Mouse (Mus musculus) megakaryocyte, embryonic 14.5 days (primary cell): ENCODE results near the gene Srpk1. TPM values are rescaled to one million over a fixed set of nuclear protein-coding genes. Genes with fewer than 3 reads are reported as not detected.

ENCODE experiments used
- H3K27me3 ChIP-seq: replicated peaks from 2 replicates; pipeline ENCODE3; 2012; ENCODE audit warnings: inconsistent platforms
- H3K36me3 ChIP-seq: replicated peaks from 2 replicates; pipeline ENCODE3; 2012; ENCODE audit warnings: low read length, inconsistent platforms, mixed read lengths
- H3K4me1 ChIP-seq: 2 replicates; pipeline ENCODE4 v1.6.1; 2012; ENCODE audit warnings: inconsistent platforms
- H3K4me3 ChIP-seq: replicated peaks from 2 replicates; pipeline ENCODE3; 2012; ENCODE audit warnings: moderate library complexity, mild to moderate bottlenecking, inconsistent platforms
- H3K9me3 ChIP-seq: 2 replicates; pipeline ENCODE4 v1.6.1; 2012; ENCODE audit warnings: inconsistent platforms
- FLI1 ChIP-seq: IDR thresholded peaks from 2 replicates; pipeline ENCODE4 v1.6.1; 2012; ENCODE audit warnings: low read length, inconsistent platforms, mixed read lengths
- GATA1 ChIP-seq: IDR thresholded peaks from 3 replicates; pipeline ENCODE4 v1.6.1; 2012; ENCODE audit warnings: mixed read lengths, low read length, inconsistent platforms, borderline replicate concordance
- polyA plus RNA-seq: library from polyadenylated mRNA; stranded (reverse); fragments of >175 nt; gene quantifications from 2 replicates; pipeline ENCODE4 v1.2.3, GENCODE M21; 2012; ENCODE audit warnings: low replicate concordance; ENCODE audit not compliant: insufficient read depth

The Srpk1 gene
- 5.0 and 32.1 TPM in 2 replicates for polyA plus RNA-seq

- Histone ChIP-seq H3K36me3 (peaks cover 30% of the 10 kb centered on the region), H3K9me3 (no peaks in the 10 kb centered on the region), H3K27me3 (peaks cover 8% of the 10 kb centered on the region), H3K4me3 (peak within 1 kb of the TSS; percentile 97), H3K4me1 (peaks cover 59% of the 10 kb centered on the region)
- TF ChIP-seq FLI1, result no peak
- no peak for TF ChIP-seq GATA1
Observed at GRCm38 (mm10) chr17:28622300-28622759, at the start of gene Srpk1. Srpk1 (minus strand) TSS chr17:28622709.

- peaks cover 20% of the 10 kb centered on the region for H3K27me3 ChIP-seq
- 0 out of 2 replicates have a peak, but pooled peaks cover 7% of the 10 kb centered on the region for H3K4me1 ChIP-seq
- peaks cover 7% of the 10 kb centered on the region for H3K9me3 ChIP-seq
- H3K4me3 ChIP-seq, result no peak overlapping the region
- no peak for TF ChIP-seq FLI1
- no peak for TF ChIP-seq GATA1
- H3K36me3 ChIP-seq, result no peaks in the 10 kb centered on the region
Observed at GRCm38 (mm10) chr17:28659564-28659963, 37.1 kb upstream of the Srpk1 start.

DNA sequence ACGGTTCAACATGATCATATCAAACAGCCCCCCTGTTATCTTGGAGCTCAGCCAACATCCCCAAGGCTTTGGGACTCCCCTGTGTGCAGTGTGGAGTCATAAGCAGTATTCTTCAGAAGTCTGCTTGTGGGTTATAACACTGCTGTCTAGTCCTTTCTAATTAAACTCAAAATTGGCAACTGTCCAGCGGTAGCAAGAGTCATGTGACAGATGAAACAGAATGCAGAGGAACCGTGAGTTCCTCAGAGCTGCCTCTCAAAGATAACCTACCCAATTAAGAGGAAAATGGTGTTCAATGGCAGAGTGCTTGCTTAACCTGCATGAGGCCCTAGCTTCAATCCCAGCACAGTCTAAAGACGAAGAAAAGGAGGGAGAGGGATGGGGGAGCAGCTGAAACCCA, 35.4 kb upstream of the Srpk1 start:
- Histone ChIP-seq H3K4me1 (0 out of 2 replicates have a peak, but pooled peaks cover 7% of the 10 kb centered on the region), H3K4me3 (no peak overlapping the region), H3K9me3 (no peaks in the 10 kb centered on the region), H3K27me3 (peaks cover 23% of the 10 kb centered on the region), H3K36me3 (no peaks in the 10 kb centered on the region)
- no peak for TF ChIP-seq FLI1
- TF ChIP-seq GATA1, result no peak

- TF ChIP-seq GATA1 (no peak), FLI1 (no peak)
- H3K27me3 ChIP-seq, result peaks cover 38% of the 10 kb centered on the region
- no peaks in the 10 kb centered on the region for H3K36me3 ChIP-seq
- H3K4me3 ChIP-seq, result no peak overlapping the region
- no peaks in the 10 kb centered on the region; the same call in 1 of the 2 replicates for H3K4me1 ChIP-seq
- no peaks in the 10 kb centered on the region for H3K9me3 ChIP-seq
Observed at GRCm38 (mm10) chr17:28650268-28650667, 27.8 kb upstream of the Srpk1 start.

DNA sequence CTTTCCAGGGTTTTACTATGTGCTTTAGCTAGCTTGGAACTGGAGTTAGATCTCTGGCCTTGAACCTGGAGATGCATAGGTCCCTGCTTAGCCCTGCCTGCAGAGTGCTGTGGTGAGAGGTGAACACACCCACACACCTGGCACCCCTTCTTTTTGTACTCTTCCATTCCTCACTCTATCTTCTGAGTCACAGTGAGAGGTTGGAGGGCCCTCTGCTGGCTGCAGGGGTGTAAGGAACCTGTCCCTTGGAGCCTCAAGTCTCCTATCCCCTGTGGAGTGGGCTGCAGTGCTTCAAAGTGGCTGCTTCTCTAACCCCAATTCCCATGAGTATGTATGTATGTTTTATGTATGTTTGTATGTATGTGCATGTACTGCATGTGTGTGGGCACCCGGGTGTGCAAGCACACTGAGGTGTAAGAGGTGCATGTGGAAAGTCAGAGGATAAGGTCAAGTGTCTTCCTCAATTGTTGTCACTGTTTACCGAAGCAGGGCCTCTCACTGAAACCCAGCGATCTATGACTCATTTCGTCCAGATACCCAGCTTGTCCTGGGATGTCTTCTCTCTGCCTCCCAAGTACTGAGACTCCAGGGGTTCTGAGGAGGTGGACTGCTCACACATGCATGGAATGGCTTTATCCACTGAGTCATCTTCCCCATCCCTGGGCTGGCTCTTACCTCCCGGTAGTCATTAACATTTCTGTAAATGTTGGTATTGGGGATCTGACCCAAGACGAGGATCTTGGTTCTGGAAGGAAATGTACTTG, 26.3 kb upstream of the Srpk1 start:
- H3K36me3 ChIP-seq, result no peaks in the 10 kb centered on the region
- H3K4me3 ChIP-seq, result no peak overlapping the region
- no peaks in the 10 kb centered on the region for H3K9me3 ChIP-seq
- TF ChIP-seq FLI1 (no peak), GATA1 (no peak)
- H3K4me1 ChIP-seq, result no peaks in the 10 kb centered on the region; the same call in 1 of the 2 replicates
- H3K27me3 ChIP-seq, result peaks cover 41% of the 10 kb centered on the region

DNA sequence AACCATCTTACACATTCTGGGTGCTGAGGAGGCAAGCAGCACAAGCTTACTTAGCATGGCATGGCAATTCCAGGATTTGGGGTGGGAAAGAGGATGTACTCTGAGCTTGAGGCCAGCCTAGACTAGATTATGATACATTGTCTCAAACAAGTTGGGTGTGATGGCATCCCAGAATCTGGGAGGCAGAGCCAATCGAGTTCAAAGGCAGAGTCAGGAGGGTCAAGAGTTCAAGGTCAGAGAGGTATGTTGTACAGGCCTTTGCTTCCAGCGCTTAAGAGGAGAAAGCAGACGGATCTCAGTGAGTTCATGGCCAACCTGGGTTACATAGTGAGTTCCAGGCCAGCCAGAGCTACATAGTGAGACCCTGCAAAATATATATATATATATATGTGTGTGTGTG, 23.7 kb upstream of the Srpk1 start:
- H3K4me1 ChIP-seq, result no peaks in the 10 kb centered on the region; the same call in 1 of the 2 replicates
- peaks cover 52% of the 10 kb centered on the region for H3K27me3 ChIP-seq
- H3K9me3 ChIP-seq, result no peaks in the 10 kb centered on the region
- no peak overlapping the region for H3K4me3 ChIP-seq
- TF ChIP-seq FLI1 (no peak), GATA1 (no peak)
- H3K36me3 ChIP-seq, result no peaks in the 10 kb centered on the region

GRCm38 (mm10) chr17:28644112-28644511, 21.6 kb upstream of the Srpk1 start:
- H3K36me3 ChIP-seq, result no peaks in the 10 kb centered on the region
- no peaks in the 10 kb centered on the region for H3K9me3 ChIP-seq
- peaks cover 54% of the 10 kb centered on the region for H3K27me3 ChIP-seq
- no peak for TF ChIP-seq FLI1
- H3K4me1 ChIP-seq, result no peaks in the 10 kb centered on the region; the same call in 1 of the 2 replicates
- no peak overlapping the region for H3K4me3 ChIP-seq

GRCm38 (mm10) chr17:28643697-28644096, 21.2 kb upstream of the Srpk1 start:
- H3K27me3 ChIP-seq, result peaks cover 54% of the 10 kb centered on the region
- H3K4me3 ChIP-seq, result no peak overlapping the region
- no peaks in the 10 kb centered on the region for H3K9me3 ChIP-seq
- no peaks in the 10 kb centered on the region; the same call in 1 of the 2 replicates for H3K4me1 ChIP-seq
- TF ChIP-seq FLI1, result no peak
- TF ChIP-seq GATA1, result no peak
- H3K36me3 ChIP-seq, result no peaks in the 10 kb centered on the region

- H3K9me3 ChIP-seq, result no peaks in the 10 kb centered on the region
- TF ChIP-seq FLI1, result no peak
- no peak for TF ChIP-seq GATA1
- H3K4me1 ChIP-seq, result no peaks in the 10 kb centered on the region
- H3K27me3 ChIP-seq, result peaks cover 67% of the 10 kb centered on the region
- H3K36me3 ChIP-seq, result no peaks in the 10 kb centered on the region
- no peak overlapping the region for H3K4me3 ChIP-seq
Observed at GRCm38 (mm10) chr17:28640113-28640512, 17.6 kb upstream of the Srpk1 start.

- TF ChIP-seq FLI1, result no peak
- TF ChIP-seq GATA1, result no peak
- Histone ChIP-seq H3K36me3 (no peaks in the 10 kb centered on the region), H3K4me3 (no peak overlapping the region), H3K9me3 (no peaks in the 10 kb centered on the region), H3K27me3 (peaks cover 62% of the 10 kb centered on the region), H3K4me1 (no peaks in the 10 kb centered on the region)
Observed at GRCm38 (mm10) chr17:28637711-28638690, 15.5 kb upstream of the Srpk1 start.
